Mouse (Mus musculus) ES-Bruce4 (cell line): ENCODE measurements around the gene Ctnna3. TPM values are rescaled to one million over a fixed set of nuclear protein-coding genes. Genes with fewer than 3 reads are reported as not detected.

Experiments
- H3K27ac ChIP-seq: 2 replicates; pipeline ENCODE4 v1.5.1; 2012; ENCODE audit warnings: low read length, inconsistent platforms; ENCODE audit not compliant: insufficient read depth
- H3K27me3 ChIP-seq: 2 replicates; pipeline ENCODE4 v1.6.1; 2012; ENCODE audit warnings: mild to moderate bottlenecking, low read length, inconsistent platforms; ENCODE audit not compliant: control insufficient read depth, poor library complexity, insufficient read depth, severe bottlenecking
- H3K36me3 ChIP-seq: 2 replicates; pipeline ENCODE4 v1.6.1; 2012; ENCODE audit warnings: inconsistent platforms, mild to moderate bottlenecking, low read length, moderate library complexity; ENCODE audit not compliant: control insufficient read depth, poor library complexity, insufficient read depth, severe bottlenecking
- H3K4me1 ChIP-seq: one replicate; pipeline ENCODE4 v1.8.1; 2011; ENCODE audit warnings: low read length; ENCODE audit not compliant: control insufficient read depth, insufficient read depth
- H3K4me3 ChIP-seq: 2 replicates; pipeline ENCODE4 v1.5.1; 2011; ENCODE audit warnings: low read depth, mild to moderate bottlenecking, low read length
- H3K9ac ChIP-seq: 2 replicates; pipeline ENCODE4 v1.6.1; 2012; ENCODE audit warnings: low read depth, mild to moderate bottlenecking, inconsistent platforms; ENCODE audit not compliant: poor library complexity, severe bottlenecking
- H3K9me3 ChIP-seq: replicated peaks from 2 replicates; pipeline ENCODE4 v1.6.1; 2012; ENCODE audit warnings: mild to moderate bottlenecking, low read length, inconsistent platforms; ENCODE audit not compliant: control insufficient read depth, poor library complexity, insufficient read depth, severe bottlenecking
- CTCF ChIP-seq: IDR thresholded peaks from one replicate; pipeline ENCODE4 v1.8.1; 2011; ENCODE audit warnings: low read depth, low read length
- EP300 ChIP-seq: IDR thresholded peaks from 2 replicates; pipeline ENCODE4 v1.6.1; 2011; ENCODE audit warnings: low read depth, low read length; ENCODE audit not compliant: insufficient read depth
- POLR2A ChIP-seq: IDR thresholded peaks from one replicate; pipeline ENCODE4 v1.8.1; 2011; ENCODE audit warnings: low read length; ENCODE audit not compliant: insufficient read depth
- polyA plus RNA-seq: library from polyadenylated mRNA; stranded (reverse); fragments of >200 nt; gene quantifications from 2 replicates; pipeline ENCODE4 v1.2.4, GENCODE M21; 2011; ENCODE audit warnings: low read depth; ENCODE audit not compliant: missing spikeins, insufficient read depth, insufficient read length

Ctnna3 gene
- polyA plus RNA-seq, 1 experiment = not detected

GRCm38 (mm10) chr10:63803909-63804308 lies 374.0 kb downstream of the Ctnna3 start:
- no peak overlapping the region for H3K27ac ChIP-seq
- H3K9ac ChIP-seq = no peak overlapping the region
- H3K9me3 ChIP-seq = no peaks in the 10 kb centered on the region
- no peak for TF ChIP-seq CTCF
- TF ChIP-seq EP300 = no peak
- no peak for TF ChIP-seq POLR2A
- no peaks in the 10 kb centered on the region; the same call in 1 of the 2 replicates for H3K27me3 ChIP-seq
- H3K36me3 ChIP-seq = no peaks in the 10 kb centered on the region
- no peaks in the 10 kb centered on the region for H3K4me1 ChIP-seq
- H3K4me3 ChIP-seq = no peak overlapping the region

GRCm38 (mm10) chr10:63805551-63805950 lies 375.7 kb downstream of the Ctnna3 start:
- no peaks in the 10 kb centered on the region; the same call in 1 of the 2 replicates for H3K27me3 ChIP-seq
- no peaks in the 10 kb centered on the region for H3K36me3 ChIP-seq
- no peak overlapping the region for H3K9ac ChIP-seq
- no peak overlapping the region for H3K27ac ChIP-seq
- TF ChIP-seq EP300 = no peak
- TF ChIP-seq POLR2A = no peak
- TF ChIP-seq CTCF = no peak
- H3K4me1 ChIP-seq = no peaks in the 10 kb centered on the region
- no peaks in the 10 kb centered on the region for H3K9me3 ChIP-seq
- H3K4me3 ChIP-seq = no peak overlapping the region

- TF ChIP-seq CTCF = no peak
- no peak for TF ChIP-seq EP300
- TF ChIP-seq POLR2A = no peak
- H3K27me3 ChIP-seq = no peaks in the 10 kb centered on the region; the same call in 1 of the 2 replicates
These were observed 376.4 kb downstream of the Ctnna3 start for GRCm38 (mm10) chr10:63806254-63806653.

DNA sequence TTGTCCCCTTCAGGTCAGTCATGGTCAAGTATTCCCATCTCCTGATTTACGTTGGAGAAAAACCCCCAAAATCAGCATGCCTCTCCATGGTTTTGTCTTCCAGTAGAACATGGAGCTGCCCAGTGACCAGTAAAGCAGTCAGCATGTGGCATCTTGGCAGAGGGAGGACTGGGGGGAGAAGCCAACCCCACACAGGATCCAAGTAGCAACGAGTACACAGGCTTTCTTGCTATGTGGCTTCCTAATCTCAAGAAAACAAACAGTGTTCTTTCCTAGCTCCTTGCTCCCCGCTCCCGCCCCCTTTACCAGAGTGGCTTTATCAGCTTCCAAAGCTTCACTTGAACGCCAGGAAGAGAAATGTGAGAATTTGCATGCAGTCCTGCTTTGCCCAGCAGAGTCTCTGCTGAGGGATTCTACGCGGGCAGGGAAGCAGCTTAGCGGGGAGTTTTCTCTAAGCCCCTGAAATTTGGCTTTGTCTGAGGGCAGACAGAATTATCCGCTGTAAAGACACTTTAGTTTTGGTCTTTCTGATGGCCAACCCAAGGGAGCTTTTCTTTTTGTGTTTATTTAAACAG lies 380.2 kb downstream of the Ctnna3 start:
- Histone ChIP-seq H3K4me1 (no peaks in the 10 kb centered on the region), H3K9ac (no peak overlapping the region), H3K27ac (no peak overlapping the region), H3K27me3 (no peaks in the 10 kb centered on the region), H3K4me3 (no peak overlapping the region), H3K9me3 (no peaks in the 10 kb centered on the region), H3K36me3 (no peaks in the 10 kb centered on the region)
- no peak for TF ChIP-seq EP300
- TF ChIP-seq CTCF = no peak
- TF ChIP-seq POLR2A = no peak

More at GRCm38 (mm10) chr10:63806254-63806653, 376.4 kb downstream of the Ctnna3 start:
- H3K9ac ChIP-seq = no peak overlapping the region
- H3K4me3 ChIP-seq = no peak overlapping the region
- H3K36me3 ChIP-seq = no peaks in the 10 kb centered on the region
- no peak overlapping the region for H3K27ac ChIP-seq
- no peaks in the 10 kb centered on the region for H3K4me1 ChIP-seq
- H3K9me3 ChIP-seq = no peaks in the 10 kb centered on the region

GRCm38 (mm10) chr10:63839011-63839410 lies 409.1 kb downstream of the Ctnna3 start:
- no peaks in the 10 kb centered on the region for H3K36me3 ChIP-seq
- H3K9ac ChIP-seq = no peak overlapping the region
- no peak overlapping the region for H3K4me3 ChIP-seq
- H3K9me3 ChIP-seq = no peaks in the 10 kb centered on the region
- no peaks in the 10 kb centered on the region for H3K4me1 ChIP-seq
- no peaks in the 10 kb centered on the region for H3K27me3 ChIP-seq
- no peak overlapping the region for H3K27ac ChIP-seq
- TF ChIP-seq POLR2A = no peak
- TF ChIP-seq EP300 = no peak
- no peak for TF ChIP-seq CTCF

GRCm38 (mm10) chr10:63851946-63852345 lies 422.0 kb downstream of the Ctnna3 start:
- H3K9me3 ChIP-seq = no peaks in the 10 kb centered on the region
- no peaks in the 10 kb centered on the region for H3K36me3 ChIP-seq
- no peak overlapping the region for H3K9ac ChIP-seq
- no peak for TF ChIP-seq POLR2A
- TF ChIP-seq EP300 = no peak
- TF ChIP-seq CTCF = no peak
- no peak overlapping the region for H3K27ac ChIP-seq
- H3K27me3 ChIP-seq = no peaks in the 10 kb centered on the region
- no peak overlapping the region for H3K4me3 ChIP-seq
- H3K4me1 ChIP-seq = no peaks in the 10 kb centered on the region
